Mouse (Mus musculus): Measurements from ENCODE around the gene Poll.

GRCm38 (mm10) chr19:45552187-45552586, 8.1 kb downstream of the Poll start:
- TF ChIP-seq GATA1 (IDR thresholded peaks at IDR 0.05; ENCODE audit: borderline replicate concordance, low read length) (no peak), FLI1 (IDR thresholded peaks at IDR 0.05; ENCODE audit: low read length) (no peak)
